Mouse (Mus musculus) adrenal gland, adult (tissue): ENCODE measurements at regions not wholly inside any gene's neighbourhood (a gene's known extent, or its start where the extent isn't known, plus 50 kb on each side); places are given as distances from the start of the nearest gene placed in this dataset.

Experiments used
- DNase-seq, 2 experiments: peaks; one replicate each; pipeline ENCODE4 v3.0.0; 2022 to 2023; ENCODE audit warnings: low spot score in 1 of 2; ENCODE audit not compliant: inconsistent age in 2 of 2

- DNase-seq, result no peak
Measured at GRCm38 (mm10) chr15:63671081-63671480, 173.9 kb downstream of the Gsdmc2 start.

GRCm38 (mm10) chr15:63670561-63670960 lies 174.4 kb downstream of the Gsdmc2 start:
- no peak for DNase-seq

GRCm38 (mm10) chr15:63667536-63667935 lies 177.4 kb downstream of the Gsdmc2 start:
- DNase-seq, result no peak

GRCm38 (mm10) chr15:63665517-63665916 lies 179.5 kb downstream of the Gsdmc2 start:
- DNase-seq, result no peak

GRCm38 (mm10) chr15:63664877-63665276 lies 180.1 kb downstream of the Gsdmc2 start:
- DNase-seq, result no peak

GRCm38 (mm10) chr15:63662183-63662582 lies 182.8 kb downstream of the Gsdmc2 start:
- DNase-seq, result no peak

- DNase-seq, result no peak
Measured at GRCm38 (mm10) chr15:63658031-63658521, 186.9 kb downstream of the Gsdmc2 start.

GRCm38 (mm10) chr15:63652216-63652961 lies 192.6 kb downstream of the Gsdmc2 start:
- peak; percentile 65 to 94 for DNase-seq

- no peak for DNase-seq
Measured at GRCm38 (mm10) chr15:63651120-63651519, 193.9 kb downstream of the Gsdmc2 start.

- no peak for DNase-seq
Measured at GRCm38 (mm10) chr15:63648142-63648989, 196.6 kb downstream of the Gsdmc2 start.

GRCm38 (mm10) chr15:63624814-63625213 lies 220.2 kb downstream of the Gsdmc2 start:
- no peak for DNase-seq

- no peak for DNase-seq
Measured at GRCm38 (mm10) chr15:63624249-63624648, 220.7 kb downstream of the Gsdmc2 start.

- peak in 1 of 2 experiments; percentile 26 for DNase-seq
Measured at GRCm38 (mm10) chr15:63616506-63617208, 228.3 kb downstream of the Gsdmc2 start.

- DNase-seq, result no peak
Measured at GRCm38 (mm10) chr15:63614191-63614590, 230.8 kb downstream of the Gsdmc2 start.

GRCm38 (mm10) chr15:63613120-63613519 lies 231.9 kb downstream of the Gsdmc2 start:
- no peak for DNase-seq

GRCm38 (mm10) chr15:63611161-63611560 lies 233.8 kb downstream of the Gsdmc2 start:
- DNase-seq, result no peak

GRCm38 (mm10) chr15:63603100-63603714 lies 241.8 kb downstream of the Gsdmc2 start:
- peak in 1 of 2 experiments; percentile 24 for DNase-seq

GRCm38 (mm10) chr15:63601543-63601942 lies 243.4 kb downstream of the Gsdmc2 start:
- DNase-seq, result peak; percentile 34 to 83

- no peak for DNase-seq
Measured at GRCm38 (mm10) chr15:63592758-63593463, 252.1 kb downstream of the Gsdmc2 start.

- DNase-seq, result no peak
Measured at GRCm38 (mm10) chr15:63559293-63559692, 285.7 kb downstream of the Gsdmc2 start.
